Mouse (Mus musculus): ENCODE results near the gene Ceacam14.

Ceacam14 gene

DNA sequence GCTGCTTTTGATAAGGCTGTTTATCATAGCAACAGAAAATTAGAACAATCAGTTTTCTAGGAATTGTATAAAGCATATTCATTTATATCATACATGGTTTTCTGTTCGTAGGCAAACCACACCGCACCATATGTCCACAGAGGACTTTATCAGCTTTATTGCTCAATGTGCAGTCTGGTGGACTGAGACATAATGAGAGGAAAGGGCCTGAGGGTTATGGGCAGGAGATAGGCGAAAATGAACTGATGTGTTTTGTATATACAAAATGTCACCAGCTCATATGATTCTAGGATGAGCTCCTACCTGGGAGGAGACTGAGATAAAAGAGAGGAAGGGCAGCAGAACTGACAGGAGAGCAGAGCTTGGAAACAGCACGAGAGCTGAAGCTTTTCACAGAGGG, at the start of gene Ceacam14:
Gene Ceacam14 (plus strand): TSS at position 301 of the 400 bp plus-strand sequence.
- DNase-seq (ENCODE audit: low spot score) = no peak

All from ovary, postnatal 10 days (tissue).